Mouse (Mus musculus) forebrain, embryonic 14.5 days (tissue): ENCODE measurements around the gene Gcdh. TPM values are rescaled to one million over a fixed set of nuclear protein-coding genes. Genes with fewer than 3 reads are reported as not detected.
A peak's percentile ranks its signal among the peaks of the same experiment; 100 is the strongest.

Experiments
- ATAC-seq: fragments of 200-750 bp; cut with Nextera tagmentation; 2 replicates; pipeline ENCODE4 v1.8.0; 2017; ENCODE audit warnings: mild to moderate bottlenecking, moderate library complexity
- DNase-seq: peaks from one replicate; pipeline ENCODE4 v3.0.0-alpha.2; 2015; ENCODE audit warnings: low spot score
- H3K27ac ChIP-seq: fragments of 300-500 bp; sonication (generic); 2 replicates; pipeline ENCODE4 v1.5.1; 2014; ENCODE audit warnings: low read depth, mild to moderate bottlenecking, control low read depth, low read length, moderate library complexity
- H3K27me3 ChIP-seq: fragments of 300-500 bp; sonication (generic); replicated peaks from 2 replicates; pipeline ENCODE4 v1.6.1; 2014; ENCODE audit warnings: low read length, control low read depth, mixed read lengths; ENCODE audit not compliant: control insufficient read depth, insufficient read depth
- H3K36me3 ChIP-seq: fragments of 300-500 bp; sonication (generic); 2 replicates; pipeline ENCODE4 v1.6.1; 2014; ENCODE audit warnings: low read length, control low read depth; ENCODE audit not compliant: control insufficient read depth, insufficient read depth
- H3K4me1 ChIP-seq: fragments of 300-500 bp; sonication (generic); 2 replicates; pipeline ENCODE4 v1.6.1; 2014; ENCODE audit warnings: antibody characterized with exemption, low read length, control low read depth; ENCODE audit not compliant: control insufficient read depth, insufficient read depth
- H3K4me2 ChIP-seq: fragments of 300-500 bp; sonication (generic); 2 replicates; pipeline ENCODE4 v1.6.1; 2014; ENCODE audit warnings: mild to moderate bottlenecking, control low read depth, low read length
- H3K4me3 ChIP-seq: fragments of 300-500 bp; sonication (generic); 2 replicates; pipeline ENCODE4 v1.5.1; 2014; ENCODE audit warnings: low read depth, low read length, control low read depth
- H3K9ac ChIP-seq: fragments of 300-500 bp; sonication (generic); 2 replicates; pipeline ENCODE4 v1.6.1; 2014; ENCODE audit warnings: mild to moderate bottlenecking, low read length, control low read depth, moderate library complexity
- H3K9me3 ChIP-seq: fragments of 300-500 bp; sonication (generic); replicated peaks from 2 replicates; pipeline ENCODE4 v1.6.1; 2016; ENCODE audit warnings: low read length, control low read depth, mixed read lengths; ENCODE audit not compliant: control insufficient read depth
- WGBS: fragments of 180-500 bp; shearing (Covaris S2); extraction: QIAGEN DNeasy Blood & Tissue Kit; methylation state at CpG from one replicate; pipeline ENCODE4 v1.1.7; 2014; 5-methylcytosine and 5-hydroxymethylcytosine counted together
- polyA plus RNA-seq: library from polyadenylated mRNA; unstranded; fragments of >200 nt; fragmentation: Nextera tagmentation; extraction: Ambion mirVana; gene quantifications from 2 replicates; pipeline ENCODE4 v1.2.1, GENCODE M21; 2014

Gene Gcdh
- polyA plus RNA-seq, 1 experiment from 2014 or later, result 27.1 TPM

GRCm38 (mm10) chr8:84892993-84893708 is 570 bp downstream of the Gcdh start:
- peak overlapping the region; percentile 61 for H3K4me3 ChIP-seq
- H3K4me1 ChIP-seq, result peaks cover 6% of the 10 kb centered on the region
- peaks cover 20% of the 10 kb centered on the region for H3K36me3 ChIP-seq
- DNase-seq, result no peak
- 11% methylated on average over 31 of the region's 31 CpGs for WGBS
- ATAC-seq, result no peak; the same call in 1 of the 2 replicates
- no peaks in the 10 kb centered on the region for H3K27me3 ChIP-seq
- H3K4me2 ChIP-seq, result peak overlapping the region; percentile 94
- no peak overlapping the region; the same call in 1 of the 2 replicates for H3K27ac ChIP-seq
- peak overlapping the region; percentile 76 for H3K9ac ChIP-seq
- H3K9me3 ChIP-seq, result no peaks in the 10 kb centered on the region

DNA sequence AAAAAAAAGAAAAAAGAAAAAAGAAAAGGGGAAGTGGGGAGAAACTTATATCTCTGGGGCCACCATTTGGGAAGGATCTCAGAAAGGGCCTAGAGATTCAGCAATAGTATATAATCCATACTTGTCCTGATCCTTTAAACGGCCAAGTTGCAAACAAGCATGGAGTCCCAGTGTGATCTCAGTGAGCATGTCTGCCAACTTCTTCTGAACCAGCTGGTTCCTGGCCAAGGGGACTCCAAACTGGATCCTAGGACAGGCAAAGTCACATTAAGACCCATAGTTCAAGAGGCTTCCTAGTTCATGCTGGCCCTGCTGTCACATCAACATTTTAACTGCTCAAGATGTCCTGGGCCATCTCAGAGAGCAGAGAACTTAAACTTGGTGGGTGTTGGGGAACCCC is 4.6 kb downstream of the Gcdh start:
- H3K9me3 ChIP-seq, result no peaks in the 10 kb centered on the region
- H3K27me3 ChIP-seq, result no peaks in the 10 kb centered on the region
- DNase-seq (no peak), ATAC-seq (no peak)
- H3K4me3 ChIP-seq, result no peak overlapping the region
- H3K4me2 ChIP-seq, result no peak overlapping the region
- H3K9ac ChIP-seq, result no peak overlapping the region
- H3K4me1 ChIP-seq, result peaks cover 6% of the 10 kb centered on the region
- H3K36me3 ChIP-seq, result peaks cover 44% of the 10 kb centered on the region
- 100% methylated on average over 1 of the region's 1 CpGs for WGBS
- no peak overlapping the region for H3K27ac ChIP-seq

- H3K36me3 ChIP-seq, result peaks cover 44% of the 10 kb centered on the region
- no peak overlapping the region for H3K4me2 ChIP-seq
- no peak overlapping the region for H3K9ac ChIP-seq
- H3K4me1 ChIP-seq, result peaks cover 6% of the 10 kb centered on the region
- no peaks in the 10 kb centered on the region for H3K9me3 ChIP-seq
- no peaks in the 10 kb centered on the region for H3K27me3 ChIP-seq
- 93% methylated on average over 3 of the region's 3 CpGs for WGBS
- H3K4me3 ChIP-seq, result no peak overlapping the region
- DNase-seq (no peak), ATAC-seq (no peak)
- no peak overlapping the region for H3K27ac ChIP-seq
These were observed 5.4 kb downstream of the Gcdh start for GRCm38 (mm10) chr8:84888280-84888679.

DNA sequence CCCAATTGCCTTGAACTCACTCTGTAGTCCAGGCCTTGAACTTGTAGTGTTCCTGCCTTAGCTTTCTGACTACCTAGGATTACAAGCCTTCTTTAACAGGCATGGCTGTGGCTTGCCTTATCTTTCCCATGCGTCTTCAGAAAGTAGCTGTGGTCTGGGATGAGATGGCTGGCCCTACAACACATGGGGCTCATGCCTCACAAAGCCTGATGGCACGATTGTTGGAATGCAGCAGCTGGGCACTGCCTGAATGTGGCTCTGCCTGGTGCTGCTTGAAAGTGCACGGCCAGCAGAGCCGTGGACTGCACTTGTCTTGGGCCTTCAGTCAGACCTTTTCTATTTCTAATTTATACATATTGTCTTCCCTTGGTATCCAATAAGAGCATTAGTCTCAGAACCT is 9.0 kb downstream of the Gcdh start:
- Histone ChIP-seq H3K4me2 (no peak overlapping the region), H3K4me3 (no peak overlapping the region), H3K9ac (no peak overlapping the region), H3K27me3 (no peaks in the 10 kb centered on the region), H3K36me3 (peaks cover 37% of the 10 kb centered on the region), H3K4me1 (no peaks in the 10 kb centered on the region), H3K27ac (no peak overlapping the region), H3K9me3 (no peaks in the 10 kb centered on the region)
- DNase-seq (no peak), ATAC-seq (no peak)
- WGBS, result 86% methylated on average over 4 of the region's 4 CpGs

- Histone ChIP-seq H3K4me1 (no peaks in the 10 kb centered on the region), H3K9me3 (no peaks in the 10 kb centered on the region), H3K9ac (no peak overlapping the region), H3K27me3 (no peaks in the 10 kb centered on the region), H3K4me2 (no peak overlapping the region), H3K36me3 (no peaks in the 10 kb centered on the region), H3K27ac (no peak overlapping the region), H3K4me3 (no peak overlapping the region)
- no peak for DNase-seq
- ATAC-seq, result no peak
- WGBS, result 93% methylated on average over 1 of the region's 1 CpGs
These were observed 14.8 kb downstream of the Gcdh start for GRCm38 (mm10) chr8:84878915-84879314.

GRCm38 (mm10) chr8:84877297-84878035 is 16.3 kb downstream of the Gcdh start:
- Histone ChIP-seq H3K9me3 (no peaks in the 10 kb centered on the region), H3K27ac (peak overlapping the region; percentile 75), H3K4me3 (no peak overlapping the region), H3K4me2 (no peak overlapping the region), H3K27me3 (no peaks in the 10 kb centered on the region), H3K4me1 (peaks cover 5% of the 10 kb centered on the region), H3K9ac (0 out of 2 replicates have a peak overlapping the region, but pooled peaks have one; percentile 17), H3K36me3 (no peaks in the 10 kb centered on the region)
- ATAC-seq, result peak; percentile 82
- DNase-seq, result peak; percentile 76
- 54% methylated on average over 3 of the region's 3 CpGs for WGBS

DNA sequence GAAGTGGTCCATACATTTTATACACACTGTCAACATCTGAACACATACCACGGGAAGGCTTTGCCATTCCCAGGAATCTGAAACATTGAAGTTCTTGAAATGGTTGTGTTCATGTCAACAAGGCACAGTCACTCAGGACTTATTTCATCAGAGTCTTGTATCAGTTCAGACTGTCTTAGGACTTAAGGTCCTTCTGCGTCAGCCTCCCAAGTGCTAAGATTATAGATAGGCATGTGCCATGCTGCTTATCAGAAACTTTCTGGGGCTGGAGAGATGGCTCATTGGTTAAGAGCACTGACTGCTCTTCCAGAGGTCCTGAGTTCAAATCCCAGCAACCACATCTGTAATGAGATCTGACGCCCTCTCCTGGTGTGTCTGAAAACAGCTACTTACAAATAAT is 19.4 kb downstream of the Gcdh start:
- WGBS, result 94% methylated on average over 3 of the region's 3 CpGs
- peaks cover 11% of the 10 kb centered on the region for H3K36me3 ChIP-seq
- H3K9ac ChIP-seq, result no peak overlapping the region
- H3K4me1 ChIP-seq, result peaks cover 11% of the 10 kb centered on the region
- no peak for ATAC-seq
- H3K4me2 ChIP-seq, result no peak overlapping the region
- no peaks in the 10 kb centered on the region for H3K27me3 ChIP-seq
- no peak for DNase-seq
- H3K9me3 ChIP-seq, result no peaks in the 10 kb centered on the region
- no peak overlapping the region for H3K27ac ChIP-seq
- no peak overlapping the region for H3K4me3 ChIP-seq

GRCm38 (mm10) chr8:84873016-84873415 is 20.7 kb downstream of the Gcdh start:
- Histone ChIP-seq H3K9me3 (no peaks in the 10 kb centered on the region), H3K27me3 (no peaks in the 10 kb centered on the region), H3K4me1 (peaks cover 11% of the 10 kb centered on the region), H3K9ac (no peak overlapping the region), H3K36me3 (peaks cover 24% of the 10 kb centered on the region), H3K4me3 (peak overlapping the region; percentile 38), H3K27ac (no peak overlapping the region), H3K4me2 (peak overlapping the region; percentile 90)
- WGBS, result 86% methylated on average over 4 of the region's 4 CpGs
- ATAC-seq (no peak), DNase-seq (no peak)
